Mouse (Mus musculus) hindbrain, embryonic 13.5 days (tissue): ENCODE data around the gene Siah1a. TPM values are rescaled to one million over a fixed set of nuclear protein-coding genes. Genes with fewer than 3 reads are reported as not detected.

Experiments
- ATAC-seq: fragments of 200-750 bp; cut with Nextera tagmentation; 2 replicates; pipeline ENCODE4 v1.8.0; 2017; ENCODE audit warnings: moderate TSS enrichment; ENCODE audit not compliant: low FRiP score
- H3K27ac ChIP-seq: fragments of 300-500 bp; sonication (generic); 2 replicates; pipeline ENCODE4 v1.5.1; 2015; ENCODE audit warnings: inconsistent platforms, mild to moderate bottlenecking, moderate library complexity
- H3K27me3 ChIP-seq: fragments of 300-500 bp; sonication (generic); 2 replicates; pipeline ENCODE4 v1.6.1; 2015; ENCODE audit warnings: mild to moderate bottlenecking, inconsistent platforms
- H3K36me3 ChIP-seq: fragments of 300-500 bp; sonication (generic); 2 replicates; pipeline ENCODE4 v1.6.1; 2015; ENCODE audit warnings: mild to moderate bottlenecking, inconsistent platforms
- H3K4me1 ChIP-seq: fragments of 300-500 bp; sonication (generic); replicated peaks from 2 replicates; pipeline ENCODE4 v1.6.1; 2015; ENCODE audit warnings: inconsistent platforms
- H3K4me2 ChIP-seq: fragments of 300-500 bp; sonication (generic); 2 replicates; pipeline ENCODE4 v1.6.1; 2015; ENCODE audit warnings: inconsistent platforms, mild to moderate bottlenecking, moderate library complexity
- H3K4me3 ChIP-seq: fragments of 300-500 bp; sonication (generic); 2 replicates; pipeline ENCODE4 v1.5.1; 2015; ENCODE audit warnings: mild to moderate bottlenecking, inconsistent platforms
- H3K9ac ChIP-seq: fragments of 300-500 bp; sonication (generic); 2 replicates; pipeline ENCODE4 v1.6.1; 2015; ENCODE audit warnings: mild to moderate bottlenecking, inconsistent platforms
- H3K9me3 ChIP-seq: fragments of 300-500 bp; sonication (generic); 2 replicates; pipeline ENCODE4 v1.6.1; 2016; ENCODE audit warnings: inconsistent platforms
- WGBS: fragments of 180-500 bp; shearing (Covaris S2); methylation state at CpG from one replicate; pipeline ENCODE4 v1.1.7; 2015; 5-methylcytosine and 5-hydroxymethylcytosine counted together
- polyA plus RNA-seq: library from polyadenylated mRNA; unstranded; fragments of >200 nt; fragmentation: Nextera tagmentation; extraction: Ambion mirVana; gene quantifications from 2 replicates; pipeline ENCODE4 v1.2.1, GENCODE M21; 2015

The Siah1a gene
- polyA plus RNA-seq, 1 experiment from 2014 or later = 88.6 TPM

DNA sequence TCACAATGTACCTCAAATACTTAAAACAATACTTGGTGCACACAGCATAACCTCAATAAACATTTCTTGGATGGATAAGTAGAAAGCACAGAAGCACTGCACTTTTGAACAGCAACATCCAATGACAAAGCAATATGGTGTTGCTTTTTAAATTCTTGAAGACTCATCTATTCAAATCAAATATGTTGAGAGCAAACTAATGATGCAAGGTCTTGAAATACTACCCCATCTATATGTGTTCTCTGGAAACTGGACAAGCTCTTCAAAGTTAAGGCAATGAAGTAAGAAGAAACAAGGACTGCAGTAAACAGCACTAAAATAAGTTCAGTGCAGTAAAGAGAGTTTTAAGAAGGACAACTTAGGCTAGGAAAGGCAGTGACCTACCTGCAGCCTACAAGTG, 4.8 kb downstream of the Siah1a start:
- Histone ChIP-seq H3K4me1 (peaks cover 37% of the 10 kb centered on the region), H3K27ac (no peak overlapping the region), H3K4me2 (no peak overlapping the region), H3K9me3 (no peaks in the 10 kb centered on the region), H3K36me3 (no peaks in the 10 kb centered on the region), H3K27me3 (no peaks in the 10 kb centered on the region), H3K9ac (no peak overlapping the region), H3K4me3 (no peak overlapping the region)
- ATAC-seq = no peak

DNA sequence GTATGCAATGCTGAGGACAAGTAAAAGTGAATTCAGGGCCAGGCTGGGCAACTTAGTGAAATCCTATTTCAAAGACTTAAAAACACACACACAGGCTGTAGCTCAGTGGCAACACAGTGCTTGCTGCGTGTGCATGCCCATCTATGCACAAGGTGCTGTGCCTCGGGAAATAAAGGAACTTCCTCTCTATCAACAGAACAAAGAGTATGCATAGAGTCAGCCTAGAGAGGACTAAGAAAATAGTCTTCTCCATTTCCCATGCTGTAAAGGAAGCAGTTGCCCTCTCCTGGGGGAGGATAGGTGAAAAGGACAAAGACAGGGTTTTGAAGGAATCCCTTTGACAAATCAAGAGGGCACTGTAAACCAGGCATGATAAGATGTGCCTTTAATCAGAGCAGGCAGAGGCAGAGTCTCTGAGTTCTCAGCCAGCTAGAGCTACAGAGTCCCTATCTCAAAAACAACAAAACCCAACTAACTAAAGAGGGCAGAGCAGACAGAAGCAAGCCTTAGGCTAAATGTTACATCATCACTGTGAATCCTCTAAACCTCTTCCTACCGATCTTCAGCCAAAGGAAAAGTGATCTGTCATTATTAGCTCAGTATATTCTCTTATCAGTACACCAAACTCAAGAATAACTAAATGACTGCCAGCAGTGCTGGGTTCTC, 10.2 kb downstream of the Siah1a start:
- no peak for ATAC-seq
- Histone ChIP-seq H3K4me3 (no peak overlapping the region), H3K36me3 (no peaks in the 10 kb centered on the region), H3K4me2 (no peak overlapping the region), H3K9ac (no peak overlapping the region), H3K27me3 (no peaks in the 10 kb centered on the region), H3K27ac (0 out of 2 replicates have a peak overlapping the region, but pooled peaks have one; percentile 13), H3K4me1 (peaks cover 30% of the 10 kb centered on the region), H3K9me3 (no peaks in the 10 kb centered on the region)
- WGBS = 58% methylated on average over 3 of the region's 3 CpGs

DNA sequence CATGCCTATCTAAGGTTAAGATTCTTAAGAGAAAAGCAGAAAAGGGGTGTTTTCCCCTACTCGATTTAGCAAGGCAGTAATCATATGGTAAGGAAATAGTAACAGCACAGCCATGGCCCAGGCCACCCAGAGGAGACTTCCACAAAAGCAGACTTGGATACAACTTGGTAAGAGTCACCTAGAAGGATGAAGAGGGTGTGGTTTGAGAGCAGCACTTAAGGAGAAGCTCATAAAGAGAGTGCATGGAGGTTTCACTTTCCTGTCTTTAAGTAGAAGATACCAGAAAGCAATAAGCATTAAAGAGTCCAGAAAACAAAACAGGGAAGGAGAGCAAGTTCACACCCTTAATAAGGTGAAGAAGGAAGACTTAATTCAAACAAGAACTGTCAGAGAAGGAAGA, 10.8 kb downstream of the Siah1a start:
- WGBS = 86% methylated on average over 1 of the region's 1 CpGs

DNA sequence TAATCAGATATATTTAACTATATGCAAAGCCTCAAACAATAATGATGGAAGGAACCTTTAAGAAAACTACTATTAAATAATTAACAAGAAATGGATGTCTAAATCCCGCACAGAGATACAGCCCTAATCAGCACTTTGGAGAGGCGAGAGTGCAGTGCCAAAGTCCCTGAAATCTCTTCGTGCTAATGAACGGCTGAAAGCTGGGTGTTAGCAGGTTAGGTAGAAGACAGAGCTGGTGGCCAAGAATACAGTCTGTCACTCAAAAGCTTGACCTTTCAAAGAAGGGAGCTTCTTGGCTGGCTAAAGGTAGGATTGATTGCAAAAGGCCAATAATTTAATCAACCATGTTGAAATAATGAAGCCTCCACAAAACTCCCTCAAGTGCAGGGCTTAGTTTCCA, 11.6 kb downstream of the Siah1a start:
- Histone ChIP-seq H3K36me3 (no peaks in the 10 kb centered on the region), H3K9ac (no peak overlapping the region), H3K4me2 (no peak overlapping the region), H3K4me3 (no peak overlapping the region), H3K27me3 (no peaks in the 10 kb centered on the region), H3K4me1 (peaks cover 38% of the 10 kb centered on the region), H3K9me3 (no peaks in the 10 kb centered on the region), H3K27ac (no peak overlapping the region)
- 81% methylated on average over 4 of the region's 4 CpGs for WGBS
- ATAC-seq = no peak

More for the DNA sequence above, 10.8 kb downstream of the Siah1a start:
- H3K4me1 ChIP-seq = peaks cover 37% of the 10 kb centered on the region
- H3K36me3 ChIP-seq = no peaks in the 10 kb centered on the region
- H3K27me3 ChIP-seq = no peaks in the 10 kb centered on the region
- H3K9me3 ChIP-seq = no peaks in the 10 kb centered on the region
- no peak overlapping the region for H3K27ac ChIP-seq
- ATAC-seq = no peak
- H3K9ac ChIP-seq = no peak overlapping the region
- no peak overlapping the region for H3K4me3 ChIP-seq
- H3K4me2 ChIP-seq = no peak overlapping the region

DNA sequence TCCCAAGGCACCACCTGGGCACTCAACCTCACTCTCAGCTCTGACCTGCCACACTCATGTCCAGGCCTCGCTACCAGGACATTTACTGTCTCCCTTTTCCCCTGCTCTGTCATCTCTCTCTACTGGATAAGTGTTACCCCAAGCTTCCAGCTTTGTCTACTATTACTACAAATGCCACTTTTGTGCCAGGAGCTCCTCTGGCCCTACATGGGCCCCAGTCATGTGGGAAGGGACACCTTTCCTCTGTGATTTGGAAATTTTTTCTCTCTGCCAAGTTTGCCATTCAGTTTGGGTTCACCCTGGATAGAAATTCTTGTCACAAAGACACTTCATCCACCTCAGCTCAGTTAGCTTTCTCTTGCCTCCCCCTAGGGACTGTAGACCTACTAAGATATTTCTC, 14.9 kb downstream of the Siah1a start:
- Histone ChIP-seq H3K4me3 (no peak overlapping the region), H3K27me3 (no peaks in the 10 kb centered on the region), H3K36me3 (no peaks in the 10 kb centered on the region; the same call in 1 of the 2 replicates), H3K4me1 (peaks cover 55% of the 10 kb centered on the region), H3K9me3 (no peaks in the 10 kb centered on the region), H3K27ac (no peak overlapping the region), H3K4me2 (no peak overlapping the region), H3K9ac (no peak overlapping the region)
- WGBS = 88% methylated on average over 1 of the region's 1 CpGs
- no peak for ATAC-seq

DNA sequence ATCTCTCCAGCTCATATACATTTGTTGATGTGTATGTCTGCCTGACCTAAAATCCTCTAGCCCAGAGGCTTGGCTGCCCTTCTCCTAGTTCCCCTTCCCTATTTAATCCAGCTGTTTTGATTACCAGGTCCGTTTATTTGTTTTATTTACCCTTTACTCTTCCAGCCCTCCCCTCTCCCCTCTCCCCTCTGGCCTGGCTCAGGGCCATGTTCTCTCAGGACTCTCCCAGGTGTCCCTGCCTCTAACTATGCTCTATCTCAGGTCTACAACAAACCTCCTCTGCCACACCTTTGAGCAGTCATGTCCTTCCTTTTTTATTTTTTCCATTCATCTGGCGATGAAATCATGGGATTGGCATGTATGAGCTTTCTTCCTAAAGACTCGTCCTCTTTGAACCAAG, 15.4 kb downstream of the Siah1a start:
- no peaks in the 10 kb centered on the region for H3K27me3 ChIP-seq
- H3K36me3 ChIP-seq = peaks cover under 1% of the 10 kb centered on the region; the same call in 1 of the 2 replicates
- no peak overlapping the region for H3K4me2 ChIP-seq
- H3K9ac ChIP-seq = no peak overlapping the region
- no peak overlapping the region for H3K4me3 ChIP-seq
- peaks cover 49% of the 10 kb centered on the region for H3K4me1 ChIP-seq
- no peaks in the 10 kb centered on the region for H3K9me3 ChIP-seq
- H3K27ac ChIP-seq = no peak overlapping the region
- 66% methylated on average over 3 of the region's 3 CpGs for WGBS
- no peak for ATAC-seq

DNA sequence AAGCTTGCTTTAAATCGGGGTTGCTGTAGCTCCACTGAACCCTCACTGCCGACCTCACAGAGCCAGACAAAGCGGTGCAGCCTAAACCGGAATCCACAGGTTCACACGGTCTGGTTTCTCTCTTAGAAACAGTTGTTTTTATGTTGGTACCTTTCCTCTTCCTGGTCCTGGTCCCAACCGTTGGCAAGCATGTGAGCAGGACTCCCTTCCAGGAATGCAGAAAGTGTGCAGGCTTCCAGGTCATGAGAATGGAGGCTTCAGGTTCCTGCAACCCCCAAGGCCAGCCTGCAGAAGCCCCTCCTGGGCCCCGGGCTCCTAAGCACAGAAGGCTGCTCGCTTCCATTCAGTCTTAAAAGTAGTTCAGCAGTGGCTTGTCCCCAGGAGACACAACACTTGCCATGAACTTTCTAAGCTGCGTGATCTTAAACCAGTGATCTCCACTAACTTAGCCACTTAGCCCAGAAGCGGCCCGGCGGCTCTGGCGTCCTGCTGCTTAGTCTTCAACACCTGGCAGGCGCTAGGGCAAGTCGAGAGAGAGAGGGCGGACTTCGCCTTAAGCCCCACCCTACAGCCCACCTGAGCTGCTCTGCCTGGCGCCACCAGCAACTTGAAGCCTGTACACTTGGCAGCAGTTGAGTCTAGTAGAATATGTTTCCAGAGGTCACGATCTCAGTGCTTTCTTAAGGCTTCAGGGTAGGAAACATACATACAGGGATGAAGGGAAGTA, 17.3 kb downstream of the Siah1a start:
- no peak for ATAC-seq
- no peak overlapping the region for H3K9ac ChIP-seq

DNA sequence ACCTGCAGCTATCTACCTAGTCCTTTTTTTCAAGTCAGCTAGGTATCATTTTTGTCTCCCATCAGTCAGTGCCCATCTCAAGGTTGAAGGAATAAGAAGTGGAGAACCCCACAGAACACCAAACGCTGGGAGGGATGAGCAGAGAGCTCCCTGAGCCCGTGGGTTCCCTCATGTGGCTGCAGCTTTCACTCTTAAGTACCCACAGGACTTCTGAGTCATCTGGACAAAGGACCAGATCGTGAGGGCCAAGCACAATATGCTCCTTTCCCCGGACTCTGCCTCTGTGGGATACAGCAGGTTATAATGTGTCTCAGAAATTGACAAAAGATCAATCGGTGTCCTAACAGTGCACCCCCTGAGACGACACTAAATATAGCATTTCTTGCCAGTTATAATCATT, 18.8 kb downstream of the Siah1a start:
- Histone ChIP-seq H3K27me3 (no peaks in the 10 kb centered on the region), H3K9me3 (no peaks in the 10 kb centered on the region), H3K4me1 (peaks cover 37% of the 10 kb centered on the region), H3K36me3 (peaks cover 11% of the 10 kb centered on the region), H3K4me3 (no peak overlapping the region), H3K9ac (no peak overlapping the region), H3K4me2 (no peak overlapping the region), H3K27ac (no peak overlapping the region)
- WGBS = 76% methylated on average over 6 of the region's 6 CpGs
- ATAC-seq = no peak

More for the DNA sequence above, 17.3 kb downstream of the Siah1a start:
- H3K4me1 ChIP-seq = peaks cover 37% of the 10 kb centered on the region
- no peak overlapping the region for H3K4me3 ChIP-seq
- no peak overlapping the region for H3K4me2 ChIP-seq
- H3K36me3 ChIP-seq = peaks cover 3% of the 10 kb centered on the region; the same call in 1 of the 2 replicates
- no peaks in the 10 kb centered on the region for H3K9me3 ChIP-seq
- H3K27ac ChIP-seq = 0 out of 2 replicates have a peak overlapping the region, but pooled peaks have one; percentile 12
- 66% methylated on average over 19 of the region's 19 CpGs for WGBS
- H3K27me3 ChIP-seq = no peaks in the 10 kb centered on the region

DNA sequence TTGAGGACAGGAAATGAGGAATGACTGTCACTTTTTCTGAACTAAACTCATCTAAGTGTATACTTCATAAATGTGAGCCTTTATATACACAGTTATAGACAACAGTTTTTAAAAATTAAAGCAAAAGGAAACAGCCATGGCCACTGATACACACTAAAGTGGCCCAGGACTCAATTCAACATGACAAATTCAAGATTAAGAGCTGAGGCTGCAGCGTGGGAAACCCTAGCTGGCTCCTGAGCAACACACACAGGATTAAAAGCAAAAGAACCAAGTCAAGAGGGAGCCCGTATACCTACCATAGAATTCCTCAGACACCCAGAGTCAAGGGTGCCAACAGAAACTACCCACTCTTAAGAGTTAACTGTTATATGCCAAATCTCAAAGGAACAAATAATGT, 24.2 kb downstream of the Siah1a start:
- H3K36me3 ChIP-seq = peaks cover 37% of the 10 kb centered on the region
- H3K4me3 ChIP-seq = no peak overlapping the region
- H3K9ac ChIP-seq = no peak overlapping the region
- no peak for ATAC-seq
- WGBS = 93% methylated on average over 2 of the region's 2 CpGs
- H3K4me2 ChIP-seq = no peak overlapping the region
- H3K27ac ChIP-seq = no peak overlapping the region
- no peaks in the 10 kb centered on the region for H3K27me3 ChIP-seq
- no peaks in the 10 kb centered on the region; the same call in 1 of the 2 replicates for H3K4me1 ChIP-seq
- no peaks in the 10 kb centered on the region for H3K9me3 ChIP-seq

DNA sequence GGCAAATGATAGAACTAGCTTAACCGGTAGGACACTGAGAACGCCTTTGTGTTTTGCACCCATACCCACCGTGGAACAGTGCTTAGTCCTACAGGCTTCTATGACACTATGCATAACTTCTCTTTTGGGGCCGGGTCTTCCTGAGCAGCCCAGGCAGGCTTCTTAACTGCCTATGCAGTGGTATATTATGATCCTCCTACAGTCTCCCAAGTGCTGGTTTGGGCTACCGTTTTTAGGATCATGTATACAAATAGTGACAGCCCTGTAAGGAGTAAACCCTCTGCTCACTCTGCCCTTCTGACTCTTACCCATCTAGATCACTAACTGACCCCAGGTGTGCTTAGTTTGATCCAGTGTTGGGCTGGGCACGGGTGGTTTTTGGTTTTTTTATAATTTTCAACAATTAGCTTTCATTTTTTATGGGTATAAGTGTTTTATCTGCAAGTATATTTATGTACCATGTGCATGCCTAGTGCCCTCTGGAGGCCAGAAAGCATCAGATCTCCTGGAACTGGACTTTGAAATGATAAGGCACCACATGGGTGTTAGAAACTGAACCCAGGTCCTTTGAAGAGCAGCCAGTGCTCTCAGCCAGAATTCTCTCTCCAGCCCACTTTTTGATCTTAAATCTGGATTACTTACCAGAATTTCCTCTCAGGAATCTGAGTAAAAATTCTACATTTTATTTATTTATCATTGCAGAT, 24.8 kb downstream of the Siah1a start:
- H3K4me3 ChIP-seq = no peak overlapping the region
- H3K27ac ChIP-seq = no peak overlapping the region
- H3K9ac ChIP-seq = no peak overlapping the region
- peaks cover 37% of the 10 kb centered on the region for H3K36me3 ChIP-seq
- no peaks in the 10 kb centered on the region for H3K9me3 ChIP-seq
- H3K4me1 ChIP-seq = no peaks in the 10 kb centered on the region; the same call in 1 of the 2 replicates
- H3K27me3 ChIP-seq = no peaks in the 10 kb centered on the region
- H3K4me2 ChIP-seq = no peak overlapping the region
- no peak for ATAC-seq
- 97% methylated on average over 6 of the region's 6 CpGs for WGBS

DNA sequence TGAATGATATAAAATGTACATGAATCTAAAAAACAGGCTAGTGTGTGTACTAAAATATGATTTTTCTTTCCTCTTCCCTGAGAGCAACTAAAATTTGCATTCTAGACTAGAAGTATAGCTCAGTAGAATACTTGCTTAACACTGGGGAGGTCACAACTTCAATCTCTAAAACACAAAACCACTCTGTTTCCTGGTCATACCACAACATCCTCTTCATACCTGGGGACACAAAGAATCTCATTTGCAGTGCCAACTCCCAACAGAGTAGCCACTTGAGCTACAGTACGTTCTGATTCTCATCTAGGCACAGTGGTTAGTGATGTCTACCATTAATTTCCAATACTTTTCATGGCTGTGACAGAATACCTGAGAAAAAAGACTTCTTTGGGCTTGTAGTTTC, 26.4 kb downstream of the Siah1a start:
- Histone ChIP-seq H3K9me3 (no peaks in the 10 kb centered on the region), H3K9ac (no peak overlapping the region), H3K36me3 (peaks cover 37% of the 10 kb centered on the region), H3K4me1 (peaks cover 8% of the 10 kb centered on the region), H3K4me3 (no peak overlapping the region), H3K27me3 (no peaks in the 10 kb centered on the region), H3K4me2 (no peak overlapping the region), H3K27ac (no peak overlapping the region)
- ATAC-seq = no peak
- 82% methylated on average over 1 of the region's 1 CpGs for WGBS

DNA sequence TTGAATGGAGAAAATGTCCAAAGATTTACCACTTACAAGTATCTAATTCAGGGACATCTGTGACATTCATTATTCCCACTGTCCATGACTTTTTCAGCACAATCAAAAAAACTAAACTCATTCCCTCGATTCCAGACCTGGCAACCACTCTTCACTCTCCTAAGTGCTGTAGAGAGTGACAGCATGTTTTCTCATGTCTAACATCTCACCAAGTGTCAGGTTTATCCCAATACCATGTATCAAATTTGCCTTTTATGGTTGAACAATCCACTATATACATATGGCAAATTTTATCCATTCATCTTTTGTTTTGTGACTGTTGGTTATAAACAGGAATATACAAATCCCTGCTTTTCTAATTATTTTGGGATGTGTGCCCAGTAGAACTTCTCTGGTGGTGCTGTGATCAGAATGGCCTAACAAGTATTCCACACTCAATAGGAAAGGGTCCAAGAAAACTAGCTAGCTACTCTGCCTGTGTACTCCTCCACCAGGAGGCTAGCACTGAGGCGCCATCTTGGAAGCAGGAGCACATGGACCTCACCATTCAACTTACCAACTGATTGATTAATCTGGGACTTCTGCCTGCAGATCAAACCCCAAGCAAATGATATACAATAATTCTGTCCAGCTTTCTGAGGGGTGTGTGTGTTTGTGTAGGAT, 27.3 kb downstream of the Siah1a start:
- 95% methylated on average over 2 of the region's 2 CpGs for WGBS
- H3K27ac ChIP-seq = no peak overlapping the region
- peaks cover 14% of the 10 kb centered on the region for H3K4me1 ChIP-seq
- no peaks in the 10 kb centered on the region for H3K27me3 ChIP-seq
- H3K9ac ChIP-seq = no peak overlapping the region
- no peaks in the 10 kb centered on the region for H3K9me3 ChIP-seq
- ATAC-seq = no peak
- no peak overlapping the region for H3K4me3 ChIP-seq
- H3K4me2 ChIP-seq = no peak overlapping the region
- H3K36me3 ChIP-seq = peaks cover 37% of the 10 kb centered on the region
